Mouse (Mus musculus): ENCODE results near the gene Wnt5b.

Gene Wnt5b

GRCm38 (mm10) chr6:119543803-119544517 is at the start of gene Wnt5b:
TSS of gene Wnt5b (minus strand) at chr6:119544347.
- no peak for DNase-seq (ENCODE audit: low read depth, low spot score)

DNA sequence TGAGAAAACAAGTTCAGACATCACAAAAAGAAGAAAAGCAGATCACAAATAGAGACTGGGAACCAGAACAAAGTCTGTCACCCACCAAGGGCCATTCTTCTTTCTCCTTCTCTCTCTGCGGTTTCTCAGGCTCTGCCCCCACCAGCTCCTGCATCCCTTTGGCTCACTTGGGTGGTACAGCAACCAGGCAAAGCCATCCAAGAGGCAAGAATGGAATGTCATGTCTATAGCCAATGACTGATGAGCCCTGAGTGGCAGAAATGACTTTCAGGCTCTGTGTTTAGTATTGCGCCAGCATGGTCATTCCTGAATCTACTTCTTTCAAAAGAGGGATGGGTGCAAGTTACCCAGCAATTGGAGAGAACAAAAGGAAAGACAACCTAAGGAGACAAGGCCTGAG is 46.7 kb upstream of the Wnt5b start:
- no peak for DNase-seq (ENCODE audit: low read depth, low spot score)

DNA sequence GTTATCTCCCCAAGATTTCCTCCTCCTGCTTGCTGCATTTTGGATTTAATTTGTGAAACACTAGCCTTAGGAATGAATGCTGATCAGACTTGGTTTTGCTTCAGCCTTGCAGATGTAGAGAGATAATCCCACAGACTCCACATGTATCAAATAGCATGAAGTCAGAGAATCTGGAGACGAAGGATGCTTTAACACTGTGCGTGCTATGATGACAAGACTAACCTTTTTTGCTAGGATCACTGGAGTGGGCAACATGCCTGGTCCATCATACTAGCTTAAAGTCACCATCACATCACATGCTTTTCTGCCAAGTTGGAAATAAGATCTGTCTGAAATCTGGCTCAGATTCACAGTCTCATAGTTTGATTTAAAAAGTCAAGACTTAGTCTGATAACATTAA is 43.8 kb upstream of the Wnt5b start:
- no peak for DNase-seq (ENCODE audit: low read depth, low spot score)

DNA sequence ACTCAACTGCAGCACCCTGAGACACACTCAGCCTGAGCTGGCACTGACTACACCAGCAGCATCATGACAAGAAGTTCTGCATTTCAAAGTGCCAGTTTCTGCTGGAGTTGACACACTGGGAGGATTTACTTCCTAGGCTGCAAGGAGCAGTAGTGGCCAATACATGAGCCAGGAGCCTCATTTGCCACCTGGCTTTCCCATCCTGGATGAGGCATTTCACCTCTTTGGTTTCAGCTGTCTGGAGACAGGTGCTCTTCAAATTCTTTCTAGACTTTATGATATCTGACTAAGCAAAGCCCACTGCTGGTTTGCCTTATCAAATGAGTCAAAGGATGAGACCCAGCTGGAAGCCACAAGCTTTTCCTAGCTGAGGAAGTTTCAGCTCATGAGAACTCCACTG is 43.3 kb upstream of the Wnt5b start:
- no peak for DNase-seq (ENCODE audit: low read depth, low spot score)

DNA sequence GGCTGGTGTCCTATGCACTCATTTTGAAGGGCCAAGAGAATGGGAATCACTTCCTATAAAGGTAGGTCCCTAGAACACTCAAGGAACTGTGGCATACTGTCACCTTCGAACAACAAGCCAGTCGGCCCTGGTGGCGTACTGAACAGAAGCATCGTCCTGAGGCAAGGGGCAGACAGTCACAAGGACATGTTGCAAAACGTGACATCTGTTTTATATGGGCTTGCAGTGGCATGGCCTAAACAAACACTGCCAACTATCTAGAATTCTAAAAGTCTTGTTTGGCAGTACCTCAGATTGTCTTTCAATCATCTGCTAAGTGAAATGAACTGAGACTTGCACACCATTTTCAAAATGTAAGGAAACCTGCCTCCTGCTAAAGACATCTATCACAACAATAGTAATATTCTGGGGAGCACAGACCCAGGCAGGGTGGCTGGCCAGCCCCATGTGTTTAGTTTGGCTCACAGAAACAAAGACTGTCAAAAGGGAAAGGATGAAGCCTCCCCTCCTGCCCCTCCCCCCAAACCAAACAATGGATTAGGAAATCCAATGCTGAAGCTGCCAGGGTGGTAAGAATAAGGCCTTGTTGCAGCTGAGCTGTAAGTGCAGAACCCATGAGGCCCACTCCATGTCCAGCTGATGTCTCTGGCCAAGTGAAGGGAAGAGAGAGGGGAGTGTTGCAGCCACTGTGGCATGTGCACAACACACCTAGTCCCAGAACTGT is 41.7 kb upstream of the Wnt5b start:
- DNase-seq (ENCODE audit: low read depth, low spot score) = no peak

- DNase-seq (ENCODE audit: low read depth, low spot score) = no peak
Measured at GRCm38 (mm10) chr6:119584061-119584460, 39.9 kb upstream of the Wnt5b start.

GRCm38 (mm10) chr6:119583165-119583564 is 39.0 kb upstream of the Wnt5b start:
- no peak for DNase-seq (ENCODE audit: low read depth, low spot score)

- DNase-seq (ENCODE audit: low read depth, low spot score) = no peak
Measured at GRCm38 (mm10) chr6:119576706-119577105, 32.6 kb upstream of the Wnt5b start.

DNA sequence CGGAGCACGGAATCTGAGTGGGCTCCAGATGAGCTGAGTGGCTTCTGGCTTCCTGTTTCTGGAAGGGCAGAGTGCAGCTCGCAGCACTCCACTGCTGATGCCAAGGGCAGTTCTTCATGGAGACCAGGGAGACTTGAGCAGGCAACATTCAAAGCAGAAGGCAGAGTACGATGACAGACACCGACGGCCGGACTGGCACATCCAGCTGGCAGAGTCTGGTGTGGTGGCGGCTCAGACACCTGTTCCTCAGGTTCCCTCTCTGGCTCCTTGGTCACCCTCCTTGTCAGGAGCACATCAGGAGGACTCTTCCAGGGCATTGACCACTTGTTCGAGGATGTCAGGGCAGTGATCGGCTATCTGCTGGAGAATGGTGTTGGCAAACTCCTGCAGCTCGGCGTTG is 31.2 kb upstream of the Wnt5b start:
- DNase-seq (ENCODE audit: low read depth, low spot score) = no peak

GRCm38 (mm10) chr6:119572296-119572695 is 28.1 kb upstream of the Wnt5b start:
- DNase-seq (ENCODE audit: low read depth, low spot score) = no peak

DNA sequence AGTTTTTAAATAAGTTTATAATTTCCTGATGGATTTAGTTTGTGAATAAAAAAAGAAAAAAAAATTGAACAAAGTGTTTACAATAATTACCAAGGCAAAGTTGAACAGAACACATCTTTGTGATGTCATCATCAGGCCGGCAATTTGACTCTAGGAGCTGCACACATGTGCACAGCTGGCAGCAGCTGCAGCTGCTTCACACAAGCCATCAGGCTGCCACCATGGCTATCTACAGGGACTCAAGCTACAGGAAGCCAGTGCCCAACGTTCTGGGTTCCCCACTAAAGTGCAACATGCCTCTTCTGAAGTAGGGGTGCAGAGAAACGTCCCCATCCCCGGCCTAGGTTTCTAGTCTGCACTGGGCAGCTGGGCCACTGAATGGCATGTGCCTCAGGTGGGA is 26.6 kb upstream of the Wnt5b start:
- no peak for DNase-seq (ENCODE audit: low read depth, low spot score)

DNA sequence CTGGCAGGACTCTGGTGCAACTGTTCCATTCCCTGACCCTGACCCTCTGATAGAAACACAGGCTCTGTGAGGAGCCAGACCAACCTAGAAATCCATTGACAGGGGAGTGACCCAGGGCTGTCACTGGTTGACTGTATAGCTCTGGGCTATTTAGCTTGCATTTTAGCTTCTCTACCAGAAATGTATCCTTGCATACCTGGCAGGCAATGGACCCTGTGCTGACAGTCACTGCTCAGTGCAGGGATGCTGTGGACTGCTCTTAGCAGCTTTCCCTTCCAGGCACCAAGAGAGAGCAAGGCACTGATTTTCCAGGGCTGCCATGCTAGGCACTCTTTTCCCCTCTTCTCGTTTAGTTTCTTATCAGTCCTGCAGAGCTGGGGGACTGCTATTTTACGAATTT is 24.2 kb upstream of the Wnt5b start:
- DNase-seq (ENCODE audit: low read depth, low spot score) = no peak

DNA sequence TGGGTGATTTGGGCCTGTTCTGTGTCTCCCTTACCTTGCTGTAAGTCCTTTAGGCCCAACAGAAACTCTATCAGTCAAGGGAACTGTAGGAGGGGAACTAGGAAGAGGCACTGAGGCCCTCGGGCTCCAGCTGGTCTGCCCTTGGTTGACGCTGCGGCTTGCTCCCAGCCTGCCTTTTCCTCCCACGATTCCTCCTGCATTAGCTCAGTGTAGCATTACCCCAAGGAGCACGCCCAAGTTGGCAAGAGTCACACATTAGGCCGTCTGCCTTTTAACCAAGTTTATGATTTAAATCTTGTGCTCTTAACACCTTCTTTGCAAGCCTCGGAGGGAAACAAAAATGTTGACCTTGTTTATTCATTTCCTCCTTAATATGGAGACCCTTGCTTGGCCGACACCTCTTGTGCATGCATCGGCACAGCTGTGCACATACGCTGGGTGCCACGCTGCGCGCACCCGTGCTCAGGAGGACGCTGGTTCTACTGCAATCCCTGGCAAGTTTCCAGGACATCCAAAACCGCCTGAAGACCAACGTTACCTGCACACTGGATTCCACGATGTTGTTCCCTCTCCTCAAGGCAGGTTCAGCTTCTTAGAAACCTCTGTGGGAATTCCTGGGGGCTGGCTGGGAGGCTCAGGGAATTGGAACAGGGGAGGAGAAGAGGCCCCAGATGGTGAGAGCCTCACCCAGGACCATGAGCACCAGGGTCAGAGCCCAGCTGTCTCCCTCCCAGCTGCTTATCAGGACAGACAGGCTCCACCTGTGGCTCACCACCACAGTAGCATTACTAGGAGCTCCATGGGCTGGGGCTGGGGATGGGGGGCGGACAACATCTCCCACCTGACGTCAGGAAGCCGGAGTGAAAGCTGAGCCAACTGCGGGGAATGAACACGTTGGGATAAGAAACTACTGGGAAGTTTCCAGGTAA is 21.6 kb upstream of the Wnt5b start:
- no peak for DNase-seq (ENCODE audit: low read depth, low spot score)

DNA sequence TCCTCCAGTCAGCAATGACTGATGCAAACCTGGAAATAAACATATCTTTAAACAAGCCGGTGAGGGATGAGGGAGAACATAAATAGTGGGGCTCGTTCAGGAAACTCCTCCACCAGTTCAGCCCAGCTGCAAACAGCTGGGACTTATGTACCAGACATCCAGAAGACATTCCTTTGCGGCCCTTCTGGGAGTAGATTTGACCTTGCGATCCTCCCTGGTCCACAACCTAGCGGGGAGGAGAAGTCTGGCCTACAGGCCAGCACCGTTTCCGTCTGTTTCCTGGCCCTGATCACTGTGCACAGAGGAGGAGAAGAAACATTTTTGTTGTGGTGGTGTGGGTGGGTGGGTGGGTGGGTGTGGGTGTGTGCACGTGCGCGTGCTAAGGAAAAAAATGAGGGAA is 18.4 kb upstream of the Wnt5b start:
- DNase-seq (ENCODE audit: low read depth, low spot score) = no peak

- no peak for DNase-seq (ENCODE audit: low read depth, low spot score)
Measured at GRCm38 (mm10) chr6:119558855-119559254, 14.7 kb upstream of the Wnt5b start.

DNA sequence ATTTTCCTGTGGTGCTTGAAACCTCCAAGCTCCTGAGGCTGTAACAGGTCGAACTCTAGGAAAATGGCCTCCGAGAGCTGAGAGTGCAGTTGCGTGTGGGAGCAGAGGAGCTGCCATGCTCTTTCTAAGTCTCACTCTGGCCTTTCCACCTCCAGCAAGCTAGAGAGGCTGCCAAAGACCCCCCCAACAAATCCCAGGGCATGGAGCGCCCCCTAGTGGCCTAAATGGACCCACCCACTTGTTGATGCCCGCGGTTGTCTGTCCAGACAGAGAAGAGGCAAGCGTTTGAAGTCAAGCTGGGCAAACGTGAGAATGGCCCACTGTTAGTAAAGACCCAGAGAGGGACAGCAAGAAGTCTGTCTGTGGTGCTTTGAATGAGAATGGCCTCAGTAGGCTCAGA is 10.3 kb upstream of the Wnt5b start:
- DNase-seq (ENCODE audit: low read depth, low spot score) = no peak

DNA sequence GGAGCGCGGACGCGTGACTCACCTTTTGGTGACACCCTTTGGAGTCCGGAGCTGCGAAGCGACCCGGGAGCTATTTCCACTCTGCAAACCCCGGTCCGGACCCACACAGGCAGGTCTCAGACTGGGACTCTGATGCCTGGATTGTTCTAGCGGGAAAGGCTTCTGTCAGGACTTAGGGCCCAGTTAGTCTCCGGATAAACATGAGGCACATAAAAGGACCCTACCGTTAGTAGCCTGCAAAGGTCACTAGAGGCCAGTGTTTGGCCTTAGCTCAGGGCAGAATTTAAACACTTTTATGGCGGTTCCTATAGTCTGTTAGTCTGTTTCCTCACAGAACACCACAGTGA is 344 bp upstream of the Wnt5b start:
- no peak for DNase-seq (ENCODE audit: low read depth, low spot score)

DNA sequence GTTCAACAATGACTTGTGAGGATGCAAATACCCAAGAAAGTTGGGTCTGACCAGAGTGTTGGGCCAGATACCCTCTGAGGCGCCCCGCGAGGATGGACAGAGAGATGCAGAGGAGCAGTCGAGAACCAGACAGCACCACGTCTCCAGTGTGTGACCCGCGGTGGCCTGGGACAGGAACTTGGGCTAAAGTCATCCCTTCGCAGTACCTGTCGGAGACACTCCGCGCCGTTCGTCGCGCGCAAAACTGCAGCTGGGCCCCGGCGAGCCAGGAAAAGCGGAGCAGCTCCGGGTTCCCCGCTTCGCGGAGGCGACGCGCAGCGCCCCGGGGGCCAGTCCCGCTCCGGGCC is 718 bp downstream of the Wnt5b start:
- no peak for DNase-seq (ENCODE audit: low read depth, low spot score)

GRCm38 (mm10) chr6:119535867-119536266 is 8.3 kb downstream of the Wnt5b start:
- no peak for DNase-seq (ENCODE audit: low read depth, low spot score)

DNA sequence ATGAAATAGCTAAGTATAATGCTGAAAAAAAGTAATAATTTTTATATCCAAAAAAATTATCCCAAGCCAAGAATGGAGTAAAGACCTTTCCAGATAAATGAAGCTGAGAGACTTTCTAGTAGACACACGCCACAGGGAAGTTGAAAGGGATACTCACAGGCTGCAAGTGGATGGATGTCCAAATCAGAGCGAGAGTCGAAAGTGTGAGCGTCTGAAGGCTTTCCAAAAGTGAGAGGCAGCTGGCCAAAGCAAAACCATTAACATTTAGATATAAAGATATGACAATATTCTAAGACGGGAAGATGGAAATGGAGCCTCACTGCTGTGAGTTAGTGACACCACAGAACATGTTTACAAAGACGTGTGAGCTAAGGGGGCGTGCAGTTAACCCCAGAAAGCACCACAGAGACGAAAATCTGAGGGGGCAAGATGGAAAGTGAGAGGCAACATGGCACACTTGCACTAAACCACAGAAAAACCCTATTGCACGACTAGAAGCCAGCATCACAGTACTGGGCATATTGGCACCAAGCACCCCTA is 10.9 kb downstream of the Wnt5b start:
- no peak for DNase-seq (ENCODE audit: low read depth, low spot score)

DNA sequence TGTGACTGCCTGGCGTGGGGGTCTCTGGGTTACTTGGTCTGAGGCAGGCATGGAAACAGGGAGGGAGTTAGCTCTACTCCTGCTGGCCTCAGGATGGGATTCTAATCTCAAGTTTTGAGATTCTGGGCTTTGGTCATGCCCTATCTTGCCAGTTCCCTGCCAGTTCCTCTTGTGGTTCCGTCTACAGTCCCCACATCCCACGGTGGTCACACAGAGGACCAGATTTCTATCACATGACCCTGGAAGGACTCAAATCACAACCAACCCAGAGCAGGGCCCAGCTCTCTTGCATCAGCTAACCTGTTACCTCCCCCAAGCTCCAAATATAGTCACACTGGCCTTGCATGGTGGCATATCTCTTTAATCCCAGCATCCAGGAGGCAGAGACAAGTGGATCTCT is 14.5 kb downstream of the Wnt5b start:
- no peak for DNase-seq (ENCODE audit: low read depth, low spot score)

- DNase-seq (ENCODE audit: low read depth, low spot score) = no peak
Measured at GRCm38 (mm10) chr6:119526498-119526897, 17.6 kb downstream of the Wnt5b start.

Measured in retina, postnatal 7 days (tissue).